Mouse (Mus musculus) lung, postnatal 36 days (tissue): ENCODE results near the gene Olfr975.
"Not testable (repeated sequence)": the region's sequence is repeated elsewhere in the genome, so short reads cannot be mapped to it uniquely, and the experiment has no call there.

ENCODE experiments used
- DNase-seq: peaks from one replicate; pipeline ENCODE4 v3.0.0; 2022; ENCODE audit warnings: mixed read lengths

Olfr975 gene

GRCm38 (mm10) chr9:39951946-39952345 is at the start of gene Olfr975:
TSS of gene Olfr975 (minus strand) at chr9:39952046.
- DNase-seq: no peak

GRCm38 (mm10) chr9:39991813-39992212 is 40.0 kb upstream of the Olfr975 start, which contains the start of gene Olfr978:
TSS of gene Olfr978 (plus strand) at chr9:39992113.
- no peak for DNase-seq

- not testable (repeated sequence) for DNase-seq
These were observed 24.8 kb upstream of the Olfr975 start for GRCm38 (mm10) chr9:39976581-39977145.

- not testable (repeated sequence) for DNase-seq
These were observed 9.2 kb upstream of the Olfr975 start, which contains the start of gene Olfr976 for GRCm38 (mm10) chr9:39961033-39961432. TSS of gene Olfr976 (minus strand) at chr9:39961133.

GRCm38 (mm10) chr9:39937201-39937600 is 14.6 kb downstream of the Olfr975 start, which contains the start of gene Olfr974:
TSS of gene Olfr974 (plus strand) at chr9:39937501.
- no peak for DNase-seq

- not testable (repeated sequence) for DNase-seq
These were observed 23.0 kb downstream of the Olfr975 start for GRCm38 (mm10) chr9:39928837-39929236.

- DNase-seq: not testable (repeated sequence)
These were observed 23.6 kb downstream of the Olfr975 start for GRCm38 (mm10) chr9:39927975-39928836.

GRCm38 (mm10) chr9:39909939-39910338 is 41.9 kb downstream of the Olfr975 start:
- DNase-seq: peak; percentile 28

GRCm38 (mm10) chr9:39907036-39907435 is 44.8 kb downstream of the Olfr975 start, which contains the start of gene Olfr229:
TSS of gene Olfr229 (plus strand) at chr9:39907336.
- DNase-seq: no peak

GRCm38 (mm10) chr9:39905106-39905505 is 46.7 kb downstream of the Olfr975 start:
- no peak for DNase-seq
